Mouse (Mus musculus) liver, adult 2 months (tissue): Measurements from ENCODE around the gene Gstm3. TPM values are rescaled to one million over a fixed set of nuclear protein-coding genes. Genes with fewer than 3 reads are reported as not detected.

Experiments
- DNase-seq: peaks from one replicate; pipeline ENCODE4 v3.0.0-alpha.2; 2011; ENCODE audit warnings: low read depth, low spot score; ENCODE audit errors: extremely low read depth
- H3K27ac ChIP-seq: fragments of 200-500 bp; replicated peaks from 2 replicates; pipeline ENCODE4 v1.5.1; 2012; ENCODE audit warnings: low read depth, mild to moderate bottlenecking, control low read depth, inconsistent platforms, low read length; ENCODE audit not compliant: insufficient read depth
- H3K27me3 ChIP-seq: fragments of 200-500 bp; 2 replicates; pipeline ENCODE4 v1.6.1; 2012; ENCODE audit warnings: mild to moderate bottlenecking, moderate library complexity, low read length, inconsistent platforms; ENCODE audit not compliant: control insufficient read depth, insufficient read depth
- H3K36me3 ChIP-seq: fragments of 200-500 bp; 2 replicates; pipeline ENCODE4 v1.6.1; 2012; ENCODE audit warnings: low read length, inconsistent platforms; ENCODE audit not compliant: control insufficient read depth, insufficient read depth
- H3K4me1 ChIP-seq: fragments of 200-500 bp; 2 replicates; pipeline ENCODE4 v1.6.1; 2011; ENCODE audit warnings: low read length; ENCODE audit not compliant: control insufficient read depth, insufficient read depth
- H3K4me3 ChIP-seq: fragments of 200-500 bp; 2 replicates; pipeline ENCODE4 v1.5.1; 2011; ENCODE audit warnings: low read depth, mild to moderate bottlenecking, control low read depth, low read length, moderate library complexity; ENCODE audit not compliant: insufficient read depth
- H3K79me2 ChIP-seq: fragments of 200-500 bp; 2 replicates; pipeline ENCODE4 v1.6.1; 2012; ENCODE audit warnings: inconsistent platforms, mild to moderate bottlenecking, low read length, moderate library complexity; ENCODE audit not compliant: control insufficient read depth, insufficient read depth
- H3K9ac ChIP-seq: fragments of 200-500 bp; 2 replicates; pipeline ENCODE4 v1.6.1; 2012; ENCODE audit warnings: low read depth, mild to moderate bottlenecking, control low read depth, inconsistent platforms, low read length
- CTCF ChIP-seq: fragments of 200-500 bp; IDR thresholded peaks from 2 replicates; pipeline ENCODE4 v1.5.1; 2011; ENCODE audit warnings: low read depth, low read length, control low read depth
- POLR2A ChIP-seq: fragments of 200-500 bp; IDR thresholded peaks from 2 replicates; pipeline ENCODE4 v1.6.1; 2011; ENCODE audit warnings: low read length, control low read depth; ENCODE audit not compliant: insufficient read depth; ENCODE audit errors: extremely low read depth
- WGBS: fragments of 180-500 bp; shearing (Covaris S2); methylation state at CpG from one replicate; pipeline ENCODE4 v1.1.7; 2018; 5-methylcytosine and 5-hydroxymethylcytosine counted together
- polyA plus RNA-seq: library from polyadenylated mRNA; depleted of rRNA; stranded (reverse); fragments of >200 nt; gene quantifications from 2 replicates; pipeline ENCODE4 v1.2.3, GENCODE M21; 2012
- total RNA-seq: library from RNA; depleted of rRNA; stranded (reverse); fragments of >200 nt; gene quantifications from 2 replicates; pipeline ENCODE4 v1.2.3, GENCODE M21; 2014

Gene Gstm3
- total and polyA plus RNA-seq, 2 experiments = 34.1 to 145 TPM

GRCm38 (mm10) chr3:108014098-108014973, 45.3 kb upstream of the Gstm3 start:
- Histone ChIP-seq H3K79me2 (no peaks in the 10 kb centered on the region), H3K4me1 (peaks cover 39% of the 10 kb centered on the region), H3K27me3 (no peaks in the 10 kb centered on the region), H3K4me3 (no peak overlapping the region), H3K27ac (peak overlapping the region; percentile 79), H3K36me3 (no peaks in the 10 kb centered on the region; the same call in 1 of the 2 replicates), H3K9ac (peak overlapping the region; percentile 49)
- TF ChIP-seq CTCF (no peak), POLR2A (no peak)
- WGBS = 42% methylated on average over 8 of the region's 8 CpGs
- DNase-seq = peak; percentile 86

DNA sequence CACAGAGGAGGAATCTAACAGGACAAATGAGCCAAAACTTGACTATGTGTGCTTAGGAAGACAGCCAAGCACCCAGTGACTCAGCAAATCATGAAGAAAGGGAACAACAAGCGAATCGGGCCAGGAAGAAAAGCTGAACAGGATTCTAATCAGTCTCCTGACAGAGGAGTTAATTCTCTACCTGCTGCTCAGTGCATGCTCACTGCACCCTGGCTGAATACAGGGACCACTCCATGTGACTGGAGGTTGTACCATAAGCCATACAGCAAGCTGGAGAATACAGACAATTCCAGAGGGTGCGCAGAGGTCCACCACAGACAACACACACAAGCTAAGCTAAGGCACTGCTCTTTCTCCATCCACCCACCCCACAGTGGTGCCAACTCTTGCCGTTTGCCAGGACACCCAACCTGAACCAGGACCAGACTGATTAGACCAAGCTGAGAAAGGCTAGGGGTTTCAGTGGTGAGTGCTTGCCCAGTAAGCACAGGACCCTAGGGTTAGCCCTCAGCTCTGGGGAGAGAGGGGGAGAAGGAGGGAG, 44.3 kb upstream of the Gstm3 start:
- H3K9ac ChIP-seq = peak overlapping the region; percentile 49

GRCm38 (mm10) chr3:108011558-108011957, 42.5 kb upstream of the Gstm3 start:
- no peak for DNase-seq
- Histone ChIP-seq H3K9ac (no peak overlapping the region), H3K4me3 (no peak overlapping the region), H3K27ac (no peak overlapping the region), H3K4me1 (peaks cover 31% of the 10 kb centered on the region), H3K36me3 (no peaks in the 10 kb centered on the region; the same call in 1 of the 2 replicates), H3K79me2 (no peaks in the 10 kb centered on the region), H3K27me3 (no peaks in the 10 kb centered on the region)
- TF ChIP-seq POLR2A = no peak
- TF ChIP-seq CTCF = no peak
- 43% methylated on average over 3 of the region's 3 CpGs for WGBS

More for the DNA sequence above, 44.3 kb upstream of the Gstm3 start:
- peaks cover 35% of the 10 kb centered on the region for H3K4me1 ChIP-seq
- peak overlapping the region; percentile 79 for H3K27ac ChIP-seq
- no peak overlapping the region for H3K4me3 ChIP-seq
- H3K27me3 ChIP-seq = no peaks in the 10 kb centered on the region
- WGBS = 10% methylated on average over 4 of the region's 4 CpGs
- no peaks in the 10 kb centered on the region; the same call in 1 of the 2 replicates for H3K36me3 ChIP-seq
- H3K79me2 ChIP-seq = no peaks in the 10 kb centered on the region
- DNase-seq = peak; percentile 98
- no peak for TF ChIP-seq POLR2A
- no peak for TF ChIP-seq CTCF

DNA sequence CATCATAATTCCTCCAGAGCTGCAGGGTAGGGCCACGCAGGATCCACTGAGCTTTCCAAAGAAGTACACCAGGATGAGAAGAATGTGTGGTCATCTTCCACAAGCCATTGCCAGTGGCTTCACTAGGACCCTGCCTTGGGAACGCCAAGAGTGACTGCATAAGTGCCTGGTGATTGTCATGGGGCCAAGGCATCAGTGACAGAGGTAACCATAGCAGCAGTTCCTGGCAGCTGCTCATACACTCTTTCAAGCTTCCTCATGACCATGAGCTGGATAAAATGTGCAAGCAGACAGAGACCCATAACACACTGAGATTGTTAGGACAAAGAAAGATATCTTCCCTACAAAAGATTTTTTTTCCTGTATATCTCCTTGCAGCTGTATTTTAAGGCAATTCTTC, 41.2 kb upstream of the Gstm3 start:
- no peaks in the 10 kb centered on the region; the same call in 1 of the 2 replicates for H3K36me3 ChIP-seq
- no peaks in the 10 kb centered on the region for H3K79me2 ChIP-seq
- H3K4me1 ChIP-seq = peaks cover 18% of the 10 kb centered on the region
- no peak overlapping the region for H3K4me3 ChIP-seq
- H3K9ac ChIP-seq = no peak overlapping the region
- TF ChIP-seq CTCF (no peak), POLR2A (no peak)
- 65% methylated on average over 2 of the region's 2 CpGs for WGBS
- H3K27me3 ChIP-seq = no peaks in the 10 kb centered on the region
- no peak for DNase-seq
- H3K27ac ChIP-seq = no peak overlapping the region

GRCm38 (mm10) chr3:108002021-108002420, 32.9 kb upstream of the Gstm3 start:
- Histone ChIP-seq H3K9ac (no peak overlapping the region), H3K27ac (no peak overlapping the region), H3K27me3 (no peaks in the 10 kb centered on the region), H3K36me3 (no peaks in the 10 kb centered on the region), H3K4me1 (no peaks in the 10 kb centered on the region), H3K79me2 (no peaks in the 10 kb centered on the region), H3K4me3 (no peak overlapping the region)
- TF ChIP-seq CTCF (no peak), POLR2A (no peak)
- 60% methylated on average over 8 of the region's 8 CpGs for WGBS
- DNase-seq = no peak
